In genomic region chr1:39576431-39577243, GRCm38 (mm10) we compare ENCODE assay signal across 7 mouse cellular contexts. TPM values are rescaled to one million over a fixed set of nuclear protein-coding genes. Genes with fewer than 3 reads are reported as not detected.
A peak's percentile ranks its signal among the peaks of the same experiment; 100 is the strongest.
DNase-seq lines count a peak whose midpoint lies in the region; ATAC-seq and TF ChIP-seq lines count a peak whose summit lies in the region.

No protein-coding gene starts in this region.

- peak; percentile 22 for TF ChIP-seq CTCF in midbrain, postnatal 0 days (IDR thresholded peaks at IDR 0.05)

- H3K4me3 ChIP-seq in intestine, embryonic 16.5 days (ENCODE audit: low read length), result peak overlapping the region; percentile 92
- H3K4me3 ChIP-seq in liver, embryonic 11.5 days (ENCODE audit: low read depth, low read length), result peak overlapping the region; percentile 64
- H3K4me3 ChIP-seq in midbrain, postnatal 0 days (ENCODE audit: low read depth, low read length), result peak overlapping the region; percentile 68

- peak; percentile 66 for ATAC-seq in intestine, embryonic 16.5 days
- peak; percentile 56 for ATAC-seq in liver, embryonic 11.5 days (replicated peaks; ENCODE audit: low FRiP score)
- ATAC-seq in midbrain, postnatal 0 days (ENCODE audit: low FRiP score), result peak; percentile 80

- H3K27me3 ChIP-seq in intestine, embryonic 16.5 days (replicated peaks; ENCODE audit: control insufficient read depth, insufficient read depth, low read length), result no peaks in the 10 kb centered on the region
- no peaks in the 10 kb centered on the region for H3K27me3 ChIP-seq in liver, embryonic 11.5 days (replicated peaks; ENCODE audit: control insufficient read depth, insufficient read depth, low read length)
- no peaks in the 10 kb centered on the region for H3K27me3 ChIP-seq in midbrain, postnatal 0 days (ENCODE audit: insufficient read depth, low read length)
- no peaks in the 10 kb centered on the region for H3K27me3 ChIP-seq in splenic B cell, adult 2 months (ENCODE audit: control insufficient read depth, insufficient read depth, low read length, poor library complexity, severe bottlenecking)

- H3K9ac ChIP-seq in intestine, embryonic 16.5 days (ENCODE audit: low read depth, low read length), result peak overlapping the region; percentile 92
- H3K9ac ChIP-seq in liver, embryonic 11.5 days (ENCODE audit: low read depth, low read length), result peak overlapping the region; percentile 96
- H3K9ac ChIP-seq in midbrain, postnatal 0 days (replicated peaks; ENCODE audit: low read length, poor library complexity, severe bottlenecking), result peak overlapping the region; percentile 82

- H3K27ac ChIP-seq in intestine, embryonic 16.5 days (ENCODE audit: low read length), result peak overlapping the region; percentile 98
- H3K27ac ChIP-seq in liver, embryonic 11.5 days (ENCODE audit: low read depth, low read length), result peak overlapping the region; percentile 97
- peak overlapping the region; percentile 95 for H3K27ac ChIP-seq in midbrain, postnatal 0 days (ENCODE audit: low read depth, low read length)

- intact Hi-C loops in gastrocnemius, postnatal 14 days (cut with DNase I; ENCODE audit: low total_unique reads), result no loop called here

- no peaks in the 10 kb centered on the region for H3K9me3 ChIP-seq in intestine, embryonic 16.5 days (ENCODE audit: control insufficient read depth, low read length)
- H3K9me3 ChIP-seq in liver, embryonic 11.5 days (ENCODE audit: control insufficient read depth, low read length), result no peaks in the 10 kb centered on the region
- H3K9me3 ChIP-seq in midbrain, postnatal 0 days (ENCODE audit: low read length), result no peaks in the 10 kb centered on the region

- under 1% methylated on average over 88 of the region's 88 CpGs for WGBS in intestine, embryonic 16.5 days
- under 1% methylated on average over 88 of the region's 88 CpGs for WGBS in liver, embryonic 11.5 days
- WGBS in midbrain, postnatal 0 days, result under 1% methylated on average over 83 of the region's 88 CpGs

- no peaks in the 10 kb centered on the region for H3K36me3 ChIP-seq in intestine, embryonic 16.5 days (ENCODE audit: control insufficient read depth, insufficient read depth, low read length)
- no peaks in the 10 kb centered on the region for H3K36me3 ChIP-seq in liver, embryonic 11.5 days (ENCODE audit: control insufficient read depth, insufficient read depth, low read length)
- H3K36me3 ChIP-seq in midbrain, postnatal 0 days (ENCODE audit: insufficient read depth, low read length), result no peaks in the 10 kb centered on the region
- no peaks in the 10 kb centered on the region for H3K36me3 ChIP-seq in splenic B cell, adult 2 months (ENCODE audit: control insufficient read depth, insufficient read depth, low read length, poor library complexity, severe bottlenecking)

- DNase-seq in ZHBTc4 (ENCODE audit: low read depth, low spot score), result peak; percentile 74
- peak; percentile 57 for DNase-seq in embryo, embryonic 10 days (ENCODE audit: low spot score)
- DNase-seq in gastrocnemius, postnatal 14 days, result peak; percentile 59
- DNase-seq in liver, embryonic 11.5 days (ENCODE audit: low spot score), result peak; percentile 76
- peak; percentile 62 for DNase-seq in midbrain, postnatal 0 days (ENCODE audit: low spot score)
- peak; percentile 62 for DNase-seq in splenic B cell, adult 2 months (ENCODE audit: low read depth, low spot score)

- peak overlapping the region; percentile 58 for H3K4me2 ChIP-seq in intestine, embryonic 16.5 days (ENCODE audit: low read depth, low read length)
- H3K4me2 ChIP-seq in liver, embryonic 11.5 days, result peak overlapping the region; percentile 91
- peak overlapping the region; percentile 80 for H3K4me2 ChIP-seq in midbrain, postnatal 0 days (ENCODE audit: low read depth, low read length, poor library complexity, severe bottlenecking)

- peaks cover 28% of the 10 kb centered on the region for H3K4me1 ChIP-seq in intestine, embryonic 16.5 days (ENCODE audit: control insufficient read depth, insufficient read depth, low read length)
- H3K4me1 ChIP-seq in liver, embryonic 11.5 days (replicated peaks; ENCODE audit: control insufficient read depth, insufficient read depth, low read length), result peaks cover 27% of the 10 kb centered on the region
- peaks cover 8% of the 10 kb centered on the region for H3K4me1 ChIP-seq in midbrain, postnatal 0 days (ENCODE audit: insufficient read depth, low read length)

RNA-seq across cellular contexts. Expression of gene Rnf149, which starts 0.6 kb away (rescaled TPM):
- 1 to 10 TPM; 8.3 to 8.5 TPM for total RNA-seq in gastrocnemius, postnatal 14 days (2021)
- polyA plus RNA-seq in intestine, embryonic 16.5 days (2015; fragmentation: Nextera tagmentation; extraction: Ambion mirVana), result 13.5 and 26.3 TPM in 2 replicates
- polyA plus RNA-seq in liver, embryonic 11.5 days (2014; fragmentation: Nextera tagmentation; extraction: Ambion mirVana), result 27.5 and 29.6 TPM in 2 replicates
- 13.0 and 22.2 TPM in 2 replicates for total RNA-seq in midbrain, postnatal 0 days (2014; rRNA removed)
- polyA plus RNA-seq in midbrain, postnatal 0 days (2015; fragmentation: Nextera tagmentation; extraction: Ambion mirVana), result 16.5 and 20.6 TPM in 2 replicates

RNA-seq across cellular contexts. Expression of gene Cnot11, which starts 41.8 kb away (rescaled TPM):
- 10 to 100 TPM; 15.7 to 16.6 TPM for total RNA-seq in gastrocnemius, postnatal 14 days (2021)
- polyA plus RNA-seq in intestine, embryonic 16.5 days (2015; fragmentation: Nextera tagmentation; extraction: Ambion mirVana), result 12.9 and 13.9 TPM in 2 replicates
- polyA plus RNA-seq in liver, embryonic 11.5 days (2014; fragmentation: Nextera tagmentation; extraction: Ambion mirVana), result 24.3 and 26.3 TPM in 2 replicates
- total RNA-seq in midbrain, postnatal 0 days (2014; rRNA removed), result 28.8 and 32.3 TPM in 2 replicates
- polyA plus RNA-seq in midbrain, postnatal 0 days (2015; fragmentation: Nextera tagmentation; extraction: Ambion mirVana), result 9.4 and 9.6 TPM in 2 replicates

Comparison
In these comparisons a context has a peak if more than half of its experiments do, and no peak if none do; other contexts are left out.
1. Peak in every context shown above with its lines: DNase-seq, ATAC-seq, H3K4me3 ChIP-seq and H3K27ac ChIP-seq.